Mouse (Mus musculus) heart, postnatal 0 days (tissue): ENCODE results near the gene Gm20538.

Source experiments
- CTCF ChIP-seq: IDR thresholded peaks from 2 replicates; pipeline ENCODE4 v1.5.1; 2016; ENCODE audit warnings: antibody characterized with exemption, control low read depth, low read depth
- EP300 ChIP-seq: IDR thresholded peaks from 2 replicates; pipeline ENCODE4 v1.6.1; 2016; ENCODE audit warnings: antibody characterized with exemption, low read depth

DNA sequence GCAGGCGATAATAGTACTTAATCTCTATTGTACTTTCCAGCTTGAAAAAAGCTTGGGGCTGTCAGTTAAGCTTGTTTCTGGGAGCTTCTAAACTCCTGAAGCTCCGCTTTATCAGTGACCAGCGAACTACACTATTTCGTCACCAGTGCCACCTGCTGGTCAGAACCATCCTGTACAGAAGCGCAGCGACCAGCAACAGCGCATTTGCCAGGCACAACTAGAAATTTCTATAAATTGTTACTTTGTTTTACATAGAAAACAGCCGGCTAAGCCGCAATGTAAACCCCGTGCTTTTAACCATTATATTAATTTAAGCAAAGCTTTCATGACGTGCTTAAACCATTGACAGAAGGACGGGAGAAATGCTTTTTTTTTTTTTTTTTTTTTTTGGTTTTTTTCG lies 7.9 kb downstream of the Gm20538 start:
- TF ChIP-seq EP300 (no peak), CTCF (peak; percentile 81)
